Mouse (Mus musculus) kidney, postnatal 10 days (tissue): ENCODE data around the gene Slc35e4.
"Not testable (repeated sequence)": the region's sequence is repeated elsewhere in the genome, so short reads cannot be mapped to it uniquely, and the experiment has no call there.

Source experiments
- DNase-seq: peaks from one replicate; pipeline ENCODE4 v3.0.0; 2021; ENCODE audit warnings: mixed read lengths

Gene Slc35e4

DNA sequence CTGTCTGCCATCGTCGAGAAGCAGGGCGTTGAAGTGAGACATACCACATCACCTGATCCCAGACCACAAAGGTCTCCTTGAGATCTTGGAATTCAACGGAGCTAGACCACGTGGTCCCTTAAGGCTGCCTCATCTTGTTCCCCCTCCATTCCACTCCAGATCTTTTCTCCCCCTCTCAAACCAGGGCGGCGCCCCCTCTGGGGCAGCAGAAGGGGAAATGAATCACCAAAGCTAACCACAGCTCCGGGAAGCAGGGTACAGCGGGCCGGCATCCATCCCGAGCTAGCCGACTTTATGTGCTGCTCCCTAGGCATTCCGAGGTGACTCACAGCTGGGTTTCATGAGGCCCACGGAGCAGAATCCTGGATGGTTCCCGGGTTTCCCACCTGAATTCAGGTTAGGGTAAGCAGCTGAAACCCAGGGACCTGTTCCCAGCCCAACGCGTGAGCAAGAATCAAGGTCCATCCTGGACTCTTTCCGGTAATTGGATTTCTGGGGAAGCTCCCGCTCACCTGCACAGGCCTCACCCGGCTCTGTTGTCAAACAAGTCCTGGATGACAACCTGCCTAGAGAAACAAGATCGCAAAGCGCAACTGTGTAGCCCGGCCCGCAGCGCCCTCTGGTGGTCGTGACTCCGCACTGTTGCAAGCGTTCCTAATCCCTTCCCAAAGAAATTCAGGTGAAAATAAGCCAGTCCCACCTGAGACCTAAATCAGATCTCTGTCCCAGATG, at the start of gene Slc35e4:
Slc35e4 (minus strand) TSS at position 556 of the 732 bp plus-strand sequence.
- DNase-seq = peak; percentile 92

DNA sequence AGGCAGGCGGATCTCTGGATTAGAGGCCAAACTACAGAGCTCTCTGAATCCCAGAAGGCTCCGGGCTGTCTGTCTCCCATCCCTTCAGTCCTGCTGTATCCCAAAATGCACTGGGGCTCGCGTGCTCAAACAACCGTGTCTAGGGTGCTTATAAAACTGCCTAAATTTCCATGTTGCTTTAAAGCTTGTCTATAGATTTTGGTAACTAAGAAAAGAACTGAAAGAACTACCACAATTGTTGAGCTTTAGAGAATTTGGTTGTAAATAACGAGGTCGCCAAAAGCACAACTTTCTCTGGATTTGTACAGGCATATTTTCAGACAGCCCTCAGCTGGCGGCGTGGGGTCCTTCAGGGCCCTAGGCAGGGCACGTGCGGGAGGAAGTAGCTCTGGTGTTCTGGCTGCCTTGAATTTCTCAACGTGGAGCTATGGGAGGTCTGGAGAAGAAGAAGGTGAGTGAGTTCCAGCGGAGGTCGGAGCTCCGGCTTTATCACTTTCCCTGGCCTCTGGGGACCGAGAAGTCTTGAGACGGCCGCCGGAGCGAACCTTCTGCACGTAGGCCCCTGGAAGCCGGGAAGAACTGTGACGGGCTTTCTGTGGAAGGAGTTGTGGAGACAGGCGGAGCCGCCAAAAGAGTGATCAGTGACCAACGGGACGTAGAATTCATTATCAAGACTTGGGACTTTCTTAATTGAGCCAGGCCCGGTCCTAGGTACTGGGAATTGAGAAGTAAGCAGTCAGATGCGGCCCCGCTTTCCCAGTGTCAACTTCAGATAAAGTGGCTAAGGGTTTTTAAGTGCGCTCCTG, 49.3 kb upstream of the Slc35e4 start, which contains the start of gene Pes1:
Pes1 (plus strand) TSS at position 366 of the 806 bp plus-strand sequence.
- peak; percentile 87 for DNase-seq

DNA sequence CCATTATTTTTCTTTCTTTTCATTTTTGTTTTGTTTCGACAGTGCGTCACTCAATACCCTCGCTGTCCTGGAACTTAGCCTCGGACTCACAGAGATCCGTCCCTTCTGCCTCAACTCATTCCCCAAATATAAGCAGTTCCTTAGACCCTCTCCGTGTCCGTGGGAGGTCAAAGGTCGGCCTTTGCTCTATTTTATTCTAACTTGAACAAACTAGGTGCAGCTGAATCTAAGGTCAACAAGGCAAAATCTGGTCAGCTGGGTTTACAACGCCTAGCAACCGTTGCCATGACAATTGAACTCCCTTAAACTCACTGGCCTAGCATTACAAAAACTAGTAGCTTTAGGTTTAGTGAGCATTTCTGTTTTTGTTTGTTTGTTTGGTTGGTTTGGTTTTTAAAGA, 48.7 kb upstream of the Slc35e4 start:
- DNase-seq = peak; percentile 48

DNA sequence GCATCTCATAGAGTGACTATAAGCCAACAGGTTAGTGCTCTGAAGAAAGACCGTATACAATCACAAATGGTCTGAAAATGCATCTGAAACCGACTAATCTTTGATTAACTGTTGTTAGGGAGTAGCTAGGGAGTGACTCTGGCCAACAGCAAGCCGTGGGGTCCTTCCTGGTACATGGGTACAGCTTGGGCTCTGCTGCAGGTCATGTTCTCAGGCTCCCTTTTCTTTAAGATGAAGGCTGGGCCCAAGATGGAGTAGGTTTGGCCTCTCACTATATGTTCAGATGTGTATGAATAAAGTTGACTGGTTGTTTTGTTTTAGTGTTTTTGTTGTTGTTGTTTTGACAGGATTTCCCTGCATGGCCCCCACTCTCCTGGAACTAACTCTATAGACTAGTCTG, 47.3 kb upstream of the Slc35e4 start:
- DNase-seq = no peak

DNA sequence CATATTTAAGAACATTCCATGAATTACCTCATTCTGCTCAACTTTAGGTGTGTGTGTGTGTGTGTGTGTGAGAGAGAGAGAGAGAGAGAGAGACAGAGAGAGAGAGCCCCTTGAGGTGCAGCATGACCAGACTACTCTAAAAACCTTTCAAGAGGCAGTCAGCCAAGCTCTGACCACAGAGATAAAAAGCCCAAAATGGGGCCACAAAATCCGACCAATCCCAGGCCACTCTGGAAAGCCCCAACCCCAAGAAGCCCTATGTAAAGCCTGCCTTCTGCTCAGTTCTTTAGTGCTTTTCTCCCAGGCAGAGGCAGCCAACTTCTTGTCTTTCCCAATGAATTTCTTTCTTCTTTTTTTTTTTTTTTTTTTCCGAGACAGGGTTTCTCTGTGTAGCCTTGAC, 46.4 kb upstream of the Slc35e4 start:
- DNase-seq = no peak

DNA sequence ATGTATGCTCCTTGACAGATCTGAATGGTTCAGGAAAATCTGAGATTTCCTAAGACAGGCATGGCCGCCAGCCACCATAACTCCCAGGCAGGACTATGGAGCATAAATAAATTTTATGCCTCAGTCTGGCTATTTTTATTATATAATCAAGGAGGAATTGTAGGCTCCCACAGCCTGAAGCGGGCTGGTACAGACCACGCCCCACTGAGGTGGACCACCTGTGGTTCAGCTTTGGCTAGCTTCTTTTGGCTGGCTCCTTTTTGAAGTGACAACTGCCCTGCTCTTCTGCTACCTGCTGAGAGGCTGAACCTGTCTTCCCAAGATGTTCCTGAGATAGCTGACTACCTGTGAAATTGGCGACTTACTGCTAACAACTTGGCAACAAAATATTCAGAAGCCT, 40.9 kb upstream of the Slc35e4 start:
- DNase-seq = not testable (repeated sequence)

DNA sequence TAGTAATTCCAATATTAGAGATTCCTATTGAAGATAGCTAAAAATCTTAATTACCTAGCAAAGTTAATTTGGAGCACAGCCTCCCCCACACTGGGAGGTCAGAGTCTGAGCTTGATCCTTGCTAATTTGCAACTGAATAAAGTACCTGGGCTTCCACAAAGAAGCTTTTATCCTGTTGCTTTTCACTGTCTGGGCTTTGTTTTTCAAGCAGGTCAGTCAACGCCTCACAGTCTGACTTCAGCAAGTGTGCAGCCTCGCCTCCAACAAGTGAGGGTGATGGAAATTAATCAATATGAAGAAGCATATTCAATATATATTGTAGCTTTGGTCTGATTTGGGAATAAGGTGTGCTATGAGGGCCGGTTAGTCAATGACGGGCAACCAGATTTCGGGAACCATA, 40.4 kb upstream of the Slc35e4 start:
- DNase-seq = not testable (repeated sequence)

DNA sequence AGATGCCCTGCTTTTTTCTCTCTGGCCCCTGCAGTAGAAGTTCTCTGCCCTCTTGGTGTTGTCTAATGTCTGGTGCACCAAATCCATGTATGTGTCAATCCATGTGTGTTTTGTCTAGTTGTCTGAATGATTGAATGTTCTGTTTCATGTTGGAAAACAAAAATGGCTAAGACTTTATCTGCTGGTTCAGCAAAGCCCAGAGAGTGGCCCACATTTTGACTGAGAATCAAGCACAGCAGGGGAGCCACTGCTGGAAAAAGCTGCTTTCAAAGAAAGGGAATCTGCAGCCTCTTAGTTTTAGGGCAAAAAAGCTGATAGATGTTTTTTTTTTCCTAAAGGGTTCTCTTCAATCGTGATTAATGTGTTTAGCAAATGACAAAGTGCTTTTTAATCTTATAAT, 31.9 kb upstream of the Slc35e4 start:
- DNase-seq = no peak

DNA sequence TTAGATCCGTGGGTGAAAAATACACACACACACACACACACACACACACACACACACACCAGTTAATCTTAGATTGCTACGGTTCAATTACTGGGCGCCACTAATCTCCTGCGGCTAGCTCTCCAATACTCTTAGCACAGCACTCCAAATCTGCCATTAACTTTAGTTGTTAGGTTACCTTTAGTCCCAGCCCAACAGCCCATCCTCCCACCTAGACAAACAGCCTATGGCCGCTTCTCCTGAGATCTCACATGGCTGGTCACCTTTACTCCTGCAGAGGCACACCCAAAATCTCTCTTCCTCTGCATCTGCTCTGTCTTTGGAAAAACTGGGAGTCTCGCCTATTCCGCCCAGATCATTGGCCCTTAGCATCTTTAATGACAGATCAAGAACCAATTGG, 26.9 kb upstream of the Slc35e4 start:
- DNase-seq = no peak

DNA sequence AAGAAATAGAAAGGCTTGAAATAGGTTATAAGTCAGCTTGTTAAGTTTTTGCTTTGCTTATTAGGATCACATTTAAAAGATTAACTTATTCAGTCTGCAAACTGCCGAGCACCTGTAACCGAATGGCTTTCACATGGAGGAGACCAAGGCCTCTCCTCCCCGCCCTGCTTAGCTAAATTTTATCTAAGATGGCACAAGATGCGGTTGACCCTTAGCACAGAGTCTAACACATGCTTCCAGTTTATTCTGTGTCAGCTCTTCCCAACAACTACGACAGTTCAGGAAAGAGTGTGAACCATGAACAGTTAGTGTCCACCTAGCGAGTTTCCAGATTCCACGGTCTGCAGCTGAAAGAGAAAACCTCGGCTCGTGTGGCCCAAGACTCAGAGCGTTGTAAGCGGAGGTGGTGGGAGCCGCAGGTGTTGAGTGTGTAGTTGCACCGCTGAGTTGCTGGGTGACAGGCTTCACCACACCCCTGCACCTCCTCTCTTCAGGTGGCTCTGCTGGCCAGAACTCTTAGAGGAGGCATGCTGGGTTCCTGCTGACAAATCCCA, 22.9 kb upstream of the Slc35e4 start:
- DNase-seq = peak; percentile 46

DNA sequence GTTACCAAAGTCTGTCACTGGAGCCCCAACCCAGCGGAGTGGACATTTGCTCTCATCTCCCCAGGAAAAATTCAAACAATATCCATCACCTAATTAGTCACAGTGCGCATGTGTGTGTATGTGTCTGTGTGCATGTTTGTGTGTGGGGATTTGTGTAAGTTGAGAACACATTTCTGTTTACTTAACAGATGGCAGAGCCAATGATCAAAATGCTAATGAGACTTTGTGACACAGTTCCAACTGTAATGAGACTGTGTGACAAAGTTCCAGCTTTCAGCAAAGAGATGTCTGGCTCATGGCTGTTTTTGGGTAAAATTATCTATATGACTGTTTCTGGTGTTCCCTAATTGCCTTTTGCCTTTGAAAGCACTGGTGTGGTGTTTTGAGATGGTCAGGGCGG, 21.9 kb upstream of the Slc35e4 start:
- DNase-seq = no peak

DNA sequence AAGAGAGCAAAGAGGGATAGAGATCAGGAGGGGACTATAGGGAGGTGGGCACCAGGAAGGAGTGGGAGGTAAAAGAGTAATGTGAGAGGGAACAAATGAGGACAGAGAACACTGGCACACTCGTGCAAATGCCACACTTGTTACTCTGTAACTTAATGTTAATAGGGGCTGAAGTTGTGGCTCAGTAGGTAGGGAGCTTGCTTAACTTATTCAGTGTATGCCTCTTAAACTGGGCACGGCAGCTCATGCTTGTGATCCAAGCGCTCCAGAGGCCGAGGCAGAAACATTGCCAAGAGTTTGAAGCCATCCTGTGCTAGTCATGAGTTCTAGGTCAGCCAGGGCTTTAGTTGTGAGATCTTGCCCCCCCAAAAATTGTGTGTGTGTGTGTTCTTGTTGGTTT, 20.7 kb upstream of the Slc35e4 start:
- no peak for DNase-seq

DNA sequence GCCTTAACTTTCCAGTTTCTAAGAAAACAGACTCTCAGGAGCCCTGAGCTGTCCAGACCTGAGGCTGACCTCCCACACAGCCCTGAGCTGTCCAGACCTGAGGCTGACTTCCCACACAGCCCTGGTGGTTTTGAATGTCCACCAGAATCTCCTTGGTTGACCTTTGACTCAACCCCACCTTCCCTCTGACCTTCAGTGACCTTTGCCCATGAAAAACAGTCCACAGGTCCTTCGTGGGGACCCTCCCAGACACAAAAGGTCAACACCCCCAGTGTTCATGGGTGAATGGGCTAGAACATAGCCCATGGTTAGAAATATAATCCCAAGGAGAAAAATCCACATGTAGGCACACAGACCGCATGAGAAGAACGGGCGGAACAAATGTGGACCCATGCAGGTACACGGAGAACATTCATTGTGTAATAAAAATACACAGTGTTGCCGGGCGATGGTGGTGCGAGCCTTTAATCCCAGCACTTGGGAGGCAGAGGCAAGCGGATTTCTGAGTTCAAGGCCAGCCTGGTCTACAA, 19.4 kb upstream of the Slc35e4 start:
- no peak for DNase-seq

DNA sequence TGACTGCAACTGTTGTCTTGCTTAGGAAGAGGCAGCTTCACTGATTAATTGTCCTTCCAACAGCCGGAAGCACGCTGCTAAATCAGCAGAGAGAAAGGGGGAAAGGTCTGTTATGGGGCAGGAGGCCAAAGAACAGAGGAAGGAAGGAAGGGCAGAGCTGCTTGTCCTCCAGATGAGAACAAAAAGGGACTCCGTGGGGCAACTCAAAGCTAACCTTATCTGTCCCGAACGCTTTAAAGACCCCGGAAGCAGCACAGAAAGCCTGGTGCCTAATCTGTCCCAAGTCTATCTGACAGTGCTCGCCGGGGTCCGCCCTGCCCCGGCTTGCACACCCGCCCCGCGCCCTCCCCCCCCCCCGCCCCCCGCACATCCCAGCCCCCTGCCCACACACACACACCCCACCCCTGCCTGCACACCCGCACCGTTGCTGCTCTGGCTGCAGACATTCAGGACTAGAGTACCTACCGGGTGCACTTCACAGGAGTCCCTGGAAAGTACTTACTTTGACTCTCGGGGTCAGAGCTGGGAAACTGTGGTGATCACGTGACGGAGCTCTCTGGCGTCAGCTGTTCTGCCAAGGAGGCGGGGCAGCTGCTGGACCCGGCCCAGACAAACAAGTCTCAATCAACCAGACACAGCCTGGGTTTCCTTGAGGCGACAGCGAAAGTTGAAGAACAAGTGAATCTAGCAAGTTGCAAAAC, 17.2 kb upstream of the Slc35e4 start, which contains the start of gene Tcn2:
Tcn2 (minus strand) TSS at position 649 of the 701 bp plus-strand sequence.
- DNase-seq = peak; percentile 94

DNA sequence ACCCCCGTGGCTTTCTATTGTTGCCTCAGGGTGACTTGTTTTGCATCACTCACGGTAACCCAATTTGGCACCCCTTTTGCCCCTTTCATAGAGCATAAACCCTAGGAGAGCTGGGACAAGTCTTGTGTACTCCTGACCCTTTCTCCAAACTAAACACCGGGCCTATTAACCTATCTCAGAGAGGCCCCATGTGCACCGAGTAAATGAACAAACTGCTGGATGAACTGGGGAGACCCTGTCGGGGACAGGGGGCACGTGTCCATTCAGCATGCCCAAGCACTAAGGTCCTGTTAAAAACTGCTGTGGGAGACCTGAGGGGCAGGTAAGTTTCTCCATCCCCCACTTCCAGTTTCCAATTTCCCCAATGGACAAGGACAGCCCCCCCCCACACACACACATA, 16.5 kb upstream of the Slc35e4 start:
- DNase-seq = peak; percentile 32

DNA sequence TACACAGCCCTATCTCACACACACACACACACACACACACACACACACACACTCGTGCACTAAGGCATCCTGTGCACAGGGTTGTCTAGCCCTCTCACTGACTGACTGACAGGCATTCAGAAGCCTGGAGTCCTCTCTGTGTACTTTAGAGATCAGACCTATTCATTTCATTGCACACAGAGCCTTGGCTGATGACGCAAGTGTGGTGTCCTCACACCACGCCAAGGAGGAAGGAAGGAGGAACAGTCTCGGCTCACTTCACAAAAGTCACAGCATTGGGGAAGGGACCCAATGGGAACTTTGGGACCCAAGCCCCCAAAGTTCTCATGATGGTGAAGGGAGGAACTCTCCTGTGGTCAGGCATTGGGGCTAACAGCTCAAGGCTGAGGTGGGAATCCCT, 15.6 kb upstream of the Slc35e4 start:
- DNase-seq = peak; percentile 5

DNA sequence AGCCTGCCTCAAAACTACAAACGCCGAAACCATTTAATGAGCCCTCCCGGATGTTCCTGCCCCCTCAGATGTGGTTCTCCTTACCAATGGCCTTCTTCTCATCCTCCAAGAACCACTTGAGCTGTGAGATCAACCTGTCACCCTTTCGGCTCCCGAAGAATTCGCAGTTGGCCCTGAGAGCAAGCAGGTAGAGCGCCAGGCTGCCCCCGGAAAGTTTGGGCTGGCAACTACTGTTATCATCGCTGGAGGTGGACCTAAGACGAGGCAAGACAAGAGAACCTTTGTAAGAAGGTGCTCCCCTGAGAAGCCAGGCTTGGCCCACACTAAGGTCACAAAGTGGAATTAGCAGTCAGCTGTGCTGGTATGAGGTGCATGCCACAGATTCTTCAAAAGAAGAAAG, 11.5 kb upstream of the Slc35e4 start:
- DNase-seq = no peak

DNA sequence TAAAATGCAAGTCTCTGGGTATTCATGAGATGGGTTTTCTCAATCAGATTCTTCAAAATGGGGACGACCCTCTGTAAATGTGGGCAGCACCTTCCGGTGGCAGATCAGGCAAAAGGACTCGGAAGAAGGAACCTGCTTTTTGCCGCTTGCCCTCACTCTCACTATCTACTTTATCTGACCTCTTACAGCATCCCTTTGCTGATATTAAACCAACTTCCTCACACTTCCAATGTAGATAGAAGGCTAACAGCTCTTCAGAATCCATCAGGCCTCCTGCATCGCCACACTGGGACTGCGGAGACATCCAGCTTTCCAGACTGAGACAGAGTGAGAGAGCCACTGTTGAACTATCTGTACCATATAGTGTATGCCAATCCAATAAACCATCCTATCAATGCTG, 8.3 kb upstream of the Slc35e4 start:
- no peak for DNase-seq

DNA sequence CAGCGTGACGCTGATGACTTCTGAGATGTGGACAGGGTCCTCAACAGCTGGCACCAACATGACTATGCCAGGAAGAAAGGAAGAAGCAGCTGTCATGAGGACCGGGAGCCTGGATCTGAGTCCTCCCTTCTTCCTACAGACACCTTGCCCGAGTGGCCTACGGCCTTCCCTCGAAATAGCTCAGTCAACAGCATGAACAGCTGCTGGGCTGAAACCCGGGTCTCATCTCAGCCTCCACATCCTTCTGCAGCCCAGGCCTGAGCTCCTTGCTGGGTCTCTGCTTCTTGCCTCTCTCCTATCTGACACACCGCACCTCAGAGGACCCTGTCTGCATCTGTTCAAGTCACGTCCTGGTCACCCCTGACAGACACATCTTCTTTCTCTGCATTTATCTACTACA, 7.7 kb upstream of the Slc35e4 start:
- DNase-seq = no peak

DNA sequence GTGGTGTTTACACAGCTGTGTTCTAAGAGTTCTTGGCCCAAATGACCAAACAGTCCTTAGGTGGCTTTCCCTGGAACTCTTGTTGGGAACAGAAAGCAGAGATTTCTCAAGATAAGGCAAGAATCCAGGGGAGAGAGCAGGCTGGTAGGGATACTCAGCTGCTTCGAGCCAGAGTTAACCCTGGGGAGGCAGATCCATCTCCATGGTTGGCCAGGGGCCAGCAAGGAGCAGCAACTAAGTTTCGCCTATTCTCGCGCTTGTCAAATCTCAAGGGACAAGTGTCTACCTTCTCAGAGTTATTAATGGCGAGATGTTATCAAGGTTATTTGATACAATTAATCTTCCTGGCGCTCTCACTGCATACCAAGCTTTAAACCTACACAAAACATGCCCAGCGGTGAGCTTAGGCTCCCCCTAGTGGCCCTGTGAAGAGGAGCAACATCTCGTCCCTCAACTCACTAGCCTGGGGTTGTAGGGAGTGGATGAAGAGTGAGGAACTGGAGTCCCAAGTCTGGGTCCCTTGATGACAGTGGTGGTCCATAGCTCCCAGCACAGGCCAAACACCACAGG, 6.9 kb upstream of the Slc35e4 start:
- DNase-seq = peak; percentile 61

DNA sequence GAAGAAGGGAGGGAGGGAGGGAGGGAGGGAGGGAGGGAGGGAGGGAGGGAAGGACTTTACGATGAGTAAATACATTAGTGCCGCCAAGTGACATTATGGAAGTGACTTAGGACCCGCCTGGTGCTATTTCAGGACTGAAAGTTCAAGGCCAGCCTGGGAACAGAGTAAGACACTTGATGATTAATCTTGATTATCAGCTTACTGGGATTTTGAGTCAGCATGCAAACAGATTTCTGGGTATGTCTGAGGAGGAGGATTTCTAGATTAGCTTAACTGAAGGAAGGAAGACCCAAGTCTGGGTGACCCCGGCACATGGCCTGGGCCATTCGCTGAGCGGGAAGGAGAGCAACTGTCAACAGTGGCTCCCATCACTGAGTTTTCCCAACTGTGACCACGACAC, 6.0 kb upstream of the Slc35e4 start:
- no peak for DNase-seq

DNA sequence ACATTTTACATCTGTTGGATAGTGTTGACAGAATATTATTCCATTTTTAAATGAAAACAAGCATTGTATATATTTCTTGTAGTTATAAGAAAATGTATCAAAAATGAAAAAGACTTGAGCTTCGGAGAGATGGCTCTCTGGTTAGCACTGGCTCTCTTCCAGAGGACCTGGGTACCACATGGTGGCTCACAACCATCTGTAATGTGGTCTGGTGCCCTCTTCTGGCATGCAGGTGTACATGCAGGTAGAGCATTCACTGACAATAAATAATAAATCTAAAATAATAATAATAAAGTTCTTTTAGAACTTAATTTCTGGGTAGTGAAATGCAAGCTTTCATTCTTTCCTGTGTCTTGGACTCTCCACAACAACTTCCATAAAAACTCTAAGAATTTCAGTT, 4.3 kb upstream of the Slc35e4 start:
- DNase-seq = peak; percentile 45
